Mouse (Mus musculus) kidney, embryonic 14.5 days (tissue): ENCODE measurements around the gene Tctn1. TPM values are rescaled to one million over a fixed set of nuclear protein-coding genes. Genes with fewer than 3 reads are reported as not detected.

Experiments used
- ATAC-seq: fragments of 200-750 bp; cut with Nextera tagmentation; 2 replicates; pipeline ENCODE4 v1.8.0; 2017; ENCODE audit warnings: moderate number of reproducible peaks, mild to moderate bottlenecking, moderate TSS enrichment, moderate library complexity; ENCODE audit not compliant: low FRiP score, low TSS enrichment
- H3K27ac ChIP-seq: fragments of 300-500 bp; sonication (generic); 2 replicates; pipeline ENCODE4 v1.5.1; 2014; ENCODE audit warnings: low read depth, mild to moderate bottlenecking, low read length, moderate library complexity, mixed read lengths
- H3K27me3 ChIP-seq: fragments of 300-500 bp; sonication (generic); 2 replicates; pipeline ENCODE4 v1.6.1; 2014; ENCODE audit warnings: mild to moderate bottlenecking, low read length; ENCODE audit not compliant: control insufficient read depth, insufficient read depth
- H3K36me3 ChIP-seq: fragments of 300-500 bp; sonication (generic); 2 replicates; pipeline ENCODE4 v1.6.1; 2014; ENCODE audit warnings: low read length, mixed read lengths; ENCODE audit not compliant: control insufficient read depth, insufficient read depth
- H3K4me1 ChIP-seq: fragments of 300-500 bp; sonication (generic); 2 replicates; pipeline ENCODE4 v1.6.1; 2014; ENCODE audit warnings: low read length, mixed read lengths; ENCODE audit not compliant: control insufficient read depth, insufficient read depth
- H3K4me2 ChIP-seq: fragments of 300-500 bp; sonication (generic); replicated peaks from 2 replicates; pipeline ENCODE4 v1.6.1; 2014; ENCODE audit warnings: low read depth, mild to moderate bottlenecking, low read length
- H3K4me3 ChIP-seq: fragments of 300-500 bp; sonication (generic); 2 replicates; pipeline ENCODE4 v1.5.1; 2014; ENCODE audit warnings: mild to moderate bottlenecking, low read length
- H3K9ac ChIP-seq: fragments of 300-500 bp; sonication (generic); 2 replicates; pipeline ENCODE4 v1.6.1; 2014; ENCODE audit warnings: low read depth, mild to moderate bottlenecking, low read length, moderate library complexity
- H3K9me3 ChIP-seq: fragments of 300-500 bp; sonication (generic); 2 replicates; pipeline ENCODE4 v1.6.1; 2016; ENCODE audit warnings: low read length; ENCODE audit not compliant: control insufficient read depth
- WGBS: fragments of 180-500 bp; shearing (Covaris S2); extraction: QIAGEN DNeasy Blood & Tissue Kit; methylation state at CpG from one replicate; pipeline ENCODE4 v1.1.7; 2014; 5-methylcytosine and 5-hydroxymethylcytosine counted together
- polyA plus RNA-seq: library from polyadenylated mRNA; unstranded; fragments of >200 nt; fragmentation: Nextera tagmentation; extraction: Ambion mirVana; gene quantifications from 2 replicates; pipeline ENCODE4 v1.2.1, GENCODE M21; 2014

Tctn1 gene
- polyA plus RNA-seq, 1 experiment from 2014 or later: 9.8 TPM

DNA sequence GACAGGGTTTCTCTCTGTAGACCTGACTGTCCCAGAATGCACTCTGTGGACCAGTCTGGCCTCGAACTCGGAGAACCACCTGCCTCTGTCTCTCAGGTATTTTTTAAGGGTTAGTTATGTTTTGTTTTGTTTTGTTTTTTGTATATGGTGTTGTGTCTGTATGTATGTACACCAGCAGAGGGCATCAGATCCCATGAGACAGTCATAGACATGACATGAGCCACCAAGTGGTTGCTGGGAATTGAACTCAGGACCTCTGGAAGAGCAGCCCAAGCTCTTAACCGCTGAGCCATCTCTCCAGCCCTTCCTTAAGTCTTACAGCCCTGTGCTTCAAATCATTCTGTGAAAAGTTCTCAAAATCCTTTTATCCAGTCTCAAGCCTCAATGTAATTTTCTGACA, 927 bp upstream of the Tctn1 start:
- no peak for ATAC-seq
- Histone ChIP-seq H3K36me3 (peaks cover 7% of the 10 kb centered on the region; the same call in 1 of the 2 replicates), H3K9me3 (no peaks in the 10 kb centered on the region), H3K27me3 (no peaks in the 10 kb centered on the region), H3K4me2 (no peak overlapping the region), H3K27ac (no peak overlapping the region), H3K4me3 (no peak overlapping the region), H3K4me1 (peaks cover 7% of the 10 kb centered on the region; the same call in 1 of the 2 replicates), H3K9ac (no peak overlapping the region)
- WGBS: 75% methylated on average over 3 of the region's 3 CpGs

DNA sequence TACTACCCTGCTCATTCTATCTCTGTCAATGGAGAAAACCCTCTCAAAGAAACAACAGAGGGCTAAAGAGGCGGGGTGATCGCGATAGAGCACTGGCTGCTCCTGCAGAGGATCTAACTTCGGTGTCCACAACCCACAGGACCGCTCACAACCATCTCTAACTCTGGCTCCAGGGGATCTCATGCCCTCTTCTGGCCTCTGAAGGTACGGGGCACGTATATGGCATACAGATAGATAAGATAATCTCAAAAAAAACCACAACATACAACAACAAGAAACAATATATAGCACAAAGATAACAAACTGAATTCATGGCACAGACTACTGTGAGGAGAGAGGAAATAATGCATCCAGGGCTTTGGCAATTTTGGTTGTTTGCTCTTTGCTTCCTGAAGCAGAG, 2.2 kb downstream of the Tctn1 start:
- H3K4me3 ChIP-seq: no peak overlapping the region
- no peak for ATAC-seq
- no peak overlapping the region for H3K9ac ChIP-seq
- no peaks in the 10 kb centered on the region for H3K9me3 ChIP-seq
- H3K36me3 ChIP-seq: peaks cover 31% of the 10 kb centered on the region
- H3K27ac ChIP-seq: no peak overlapping the region
- WGBS: 53% methylated on average over 7 of the region's 7 CpGs
- H3K4me1 ChIP-seq: peaks cover 7% of the 10 kb centered on the region; the same call in 1 of the 2 replicates
- no peak overlapping the region for H3K4me2 ChIP-seq
- no peaks in the 10 kb centered on the region for H3K27me3 ChIP-seq

DNA sequence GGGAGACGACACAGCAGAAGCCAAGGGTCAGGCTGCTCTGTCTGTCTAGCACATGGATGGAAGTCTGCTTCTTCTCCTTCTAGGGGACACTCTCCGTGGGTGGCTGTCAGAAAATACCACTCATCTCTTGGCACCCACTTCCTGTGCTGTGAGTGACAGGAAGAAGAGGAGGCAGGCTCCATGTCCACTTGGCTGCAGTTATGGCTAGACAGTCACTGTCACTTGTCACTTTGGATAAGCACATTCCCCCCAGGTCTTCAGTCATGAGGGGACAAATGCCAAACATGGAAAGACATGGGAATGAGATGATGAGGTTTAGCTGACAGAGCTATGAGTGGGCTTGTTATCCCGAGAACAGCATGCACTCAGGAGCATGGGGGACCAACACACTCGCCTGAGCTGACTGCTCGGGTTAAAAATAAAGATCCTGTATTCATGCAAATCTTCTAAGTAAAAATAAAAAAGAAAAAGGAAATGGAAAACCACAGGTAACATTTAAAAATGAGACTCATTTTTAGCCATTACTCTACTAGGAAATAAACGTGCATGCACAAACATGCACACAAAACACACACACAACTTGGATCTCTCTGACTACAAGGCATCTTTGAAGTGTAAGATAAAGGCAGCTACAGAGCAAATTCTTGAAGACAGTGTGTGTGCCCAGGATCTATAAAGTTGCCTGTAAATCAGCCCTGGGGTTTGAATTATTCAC, 6.1 kb downstream of the Tctn1 start:
- no peak for ATAC-seq
- WGBS: 80% methylated on average over 6 of the region's 6 CpGs
- no peaks in the 10 kb centered on the region for H3K9me3 ChIP-seq

DNA sequence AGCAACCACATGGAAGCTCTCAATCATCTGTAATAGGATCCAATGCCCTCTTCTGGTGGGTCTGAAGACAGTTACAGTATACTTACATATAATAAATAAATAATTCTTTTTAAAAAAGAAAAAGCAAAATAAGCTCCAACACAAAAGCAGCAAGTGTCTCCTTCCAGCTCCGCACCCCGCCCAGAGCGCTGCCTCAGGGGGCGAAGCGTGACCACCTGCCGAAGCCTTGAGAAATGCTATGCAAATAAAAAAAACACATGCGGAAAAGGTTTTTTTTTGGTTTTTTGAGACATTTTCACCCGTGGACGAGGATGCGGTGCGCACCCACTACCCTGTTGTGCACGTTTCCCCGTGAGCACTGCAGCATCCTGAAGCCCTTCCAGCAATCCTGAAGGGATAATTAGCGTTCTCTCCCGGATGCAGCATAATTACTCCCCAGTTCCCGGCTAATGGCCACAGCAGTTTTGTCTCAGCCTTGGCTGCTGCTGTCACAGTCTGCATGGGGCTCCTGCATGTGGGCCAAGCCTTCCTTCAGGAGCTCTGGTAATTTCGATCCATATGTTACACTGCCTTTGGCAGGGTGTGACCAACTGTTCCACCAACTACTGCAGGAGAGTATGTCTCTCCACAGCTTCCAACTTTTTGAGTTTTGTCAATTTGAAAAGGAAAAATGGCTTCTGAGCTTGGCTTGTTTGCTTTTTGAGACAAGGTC, 12.2 kb downstream of the Tctn1 start:
- peaks cover 60% of the 10 kb centered on the region for H3K36me3 ChIP-seq
- 82% methylated on average over 17 of the region's 17 CpGs for WGBS
- H3K27ac ChIP-seq: no peak overlapping the region
- no peaks in the 10 kb centered on the region for H3K27me3 ChIP-seq
- no peak overlapping the region for H3K4me2 ChIP-seq
- no peak for ATAC-seq
- H3K4me3 ChIP-seq: no peak overlapping the region
- no peaks in the 10 kb centered on the region for H3K4me1 ChIP-seq
- no peak overlapping the region for H3K9ac ChIP-seq
- no peaks in the 10 kb centered on the region for H3K9me3 ChIP-seq

More for the DNA sequence above, 6.1 kb downstream of the Tctn1 start:
- H3K4me1 ChIP-seq: peaks cover 3% of the 10 kb centered on the region; the same call in 1 of the 2 replicates
- H3K36me3 ChIP-seq: peaks cover 64% of the 10 kb centered on the region
- no peak overlapping the region for H3K27ac ChIP-seq
- H3K27me3 ChIP-seq: no peaks in the 10 kb centered on the region
- no peak overlapping the region for H3K9ac ChIP-seq
- H3K4me2 ChIP-seq: no peak overlapping the region
- H3K4me3 ChIP-seq: no peak overlapping the region

DNA sequence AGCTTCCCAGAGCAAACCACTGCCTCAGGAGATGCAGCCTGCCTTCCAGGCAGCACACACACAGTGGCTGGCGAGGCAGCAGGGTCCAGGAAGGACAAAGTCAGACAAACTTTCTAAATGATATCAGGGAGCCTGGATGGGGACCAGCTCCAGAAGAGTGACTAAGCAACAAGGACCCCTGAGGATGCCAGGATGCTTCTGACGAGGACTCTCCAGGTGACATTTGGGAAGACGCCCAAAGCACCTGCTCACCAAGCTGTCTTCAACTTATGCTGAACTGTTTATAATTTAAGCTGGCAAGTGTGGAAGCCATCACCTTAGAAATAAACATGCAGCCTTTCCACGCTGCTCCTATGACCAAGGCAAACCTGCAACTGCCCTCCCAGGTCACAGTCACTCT, 15.0 kb downstream of the Tctn1 start:
- no peaks in the 10 kb centered on the region for H3K9me3 ChIP-seq
- no peaks in the 10 kb centered on the region for H3K27me3 ChIP-seq
- H3K4me2 ChIP-seq: no peak overlapping the region
- no peak overlapping the region for H3K9ac ChIP-seq
- WGBS: 89% methylated on average over 4 of the region's 4 CpGs
- no peak overlapping the region for H3K27ac ChIP-seq
- no peaks in the 10 kb centered on the region for H3K4me1 ChIP-seq
- H3K4me3 ChIP-seq: no peak overlapping the region
- H3K36me3 ChIP-seq: peaks cover 35% of the 10 kb centered on the region
- no peak for ATAC-seq

DNA sequence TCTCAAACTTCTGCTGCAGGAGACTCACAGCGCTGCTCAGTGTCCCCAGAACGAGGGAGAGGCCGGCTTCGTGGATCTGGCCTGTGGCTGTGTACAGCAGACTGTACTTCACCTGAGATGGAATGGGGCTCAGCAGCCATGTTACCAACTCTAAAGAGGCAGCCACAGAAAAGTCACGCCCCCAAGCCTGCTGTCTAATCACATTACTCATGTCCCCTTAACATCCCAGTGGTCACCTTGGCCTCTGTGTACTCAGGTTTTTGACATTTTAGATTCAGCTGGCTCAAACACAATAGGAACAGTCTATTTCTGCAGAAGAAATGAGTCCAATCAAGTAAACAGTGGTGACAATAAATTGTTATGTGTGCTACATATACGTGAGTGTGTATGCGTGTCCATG, 16.3 kb downstream of the Tctn1 start:
- H3K4me2 ChIP-seq: no peak overlapping the region
- H3K27ac ChIP-seq: no peak overlapping the region
- no peaks in the 10 kb centered on the region for H3K4me1 ChIP-seq
- 93% methylated on average over 7 of the region's 7 CpGs for WGBS
- no peaks in the 10 kb centered on the region for H3K9me3 ChIP-seq
- H3K4me3 ChIP-seq: no peak overlapping the region
- peaks cover 28% of the 10 kb centered on the region for H3K36me3 ChIP-seq
- no peak for ATAC-seq
- no peaks in the 10 kb centered on the region for H3K27me3 ChIP-seq
- H3K9ac ChIP-seq: no peak overlapping the region

DNA sequence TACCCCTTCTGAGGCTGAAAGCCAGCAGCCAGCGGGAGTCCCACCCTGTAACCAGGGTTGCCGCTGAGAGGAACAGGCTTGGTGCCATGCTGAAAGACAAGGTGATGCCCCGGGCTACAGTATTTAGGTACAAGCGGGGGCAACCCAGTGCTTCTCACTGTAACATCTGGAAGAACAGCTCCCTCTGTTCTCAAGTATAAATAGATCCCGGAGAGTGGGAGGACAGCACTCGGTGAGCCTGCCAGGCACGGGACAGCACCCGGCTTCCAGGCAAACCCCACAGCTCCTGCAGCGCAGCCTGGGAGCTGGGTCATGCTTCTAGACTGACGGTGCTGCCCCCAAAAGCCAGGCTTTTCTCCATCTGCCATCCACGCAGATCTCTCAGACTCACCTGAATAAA, 16.7 kb downstream of the Tctn1 start:
- Histone ChIP-seq H3K36me3 (peaks cover 28% of the 10 kb centered on the region), H3K9me3 (no peaks in the 10 kb centered on the region), H3K4me1 (no peaks in the 10 kb centered on the region), H3K27ac (no peak overlapping the region), H3K4me2 (no peak overlapping the region), H3K27me3 (no peaks in the 10 kb centered on the region), H3K9ac (no peak overlapping the region), H3K4me3 (no peak overlapping the region)
- no peak for ATAC-seq
- WGBS: 78% methylated on average over 11 of the region's 11 CpGs

DNA sequence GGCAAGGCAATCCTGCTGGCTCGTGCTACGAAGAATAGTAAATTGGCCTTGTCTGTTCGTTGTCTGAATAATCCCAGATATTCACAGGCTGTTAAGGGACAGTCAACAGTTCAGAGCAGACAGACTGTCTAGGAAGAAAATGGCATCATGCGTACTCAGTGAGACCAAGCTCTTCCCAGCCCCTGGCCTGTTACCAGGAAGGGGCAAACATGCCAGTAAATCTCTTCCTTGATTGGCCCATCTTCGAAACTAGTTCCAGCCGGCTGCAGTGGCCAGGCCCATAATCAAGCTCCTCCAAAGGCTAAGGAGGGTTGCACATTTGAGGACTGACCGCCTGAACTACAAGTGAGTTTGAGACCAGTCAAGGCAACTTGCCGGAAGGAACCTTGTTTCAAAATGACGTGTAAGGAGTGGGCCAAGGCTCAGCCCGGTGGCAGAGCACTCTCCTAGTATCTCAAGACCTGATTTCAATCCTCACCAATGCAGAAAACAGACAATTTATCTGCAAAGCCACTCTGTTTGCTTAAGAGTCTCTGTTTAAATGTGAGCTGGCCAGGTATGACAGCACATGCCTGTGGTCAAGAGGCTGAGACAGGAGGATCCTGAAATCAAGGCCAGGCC, 17.6 kb downstream of the Tctn1 start:
- no peak overlapping the region for H3K9ac ChIP-seq
- ATAC-seq: no peak
- H3K36me3 ChIP-seq: peaks cover 27% of the 10 kb centered on the region
- H3K27ac ChIP-seq: no peak overlapping the region
- H3K9me3 ChIP-seq: no peaks in the 10 kb centered on the region
- no peaks in the 10 kb centered on the region for H3K27me3 ChIP-seq
- no peak overlapping the region for H3K4me3 ChIP-seq
- H3K4me2 ChIP-seq: no peak overlapping the region
- WGBS: 75% methylated on average over 10 of the region's 10 CpGs
- no peaks in the 10 kb centered on the region for H3K4me1 ChIP-seq

DNA sequence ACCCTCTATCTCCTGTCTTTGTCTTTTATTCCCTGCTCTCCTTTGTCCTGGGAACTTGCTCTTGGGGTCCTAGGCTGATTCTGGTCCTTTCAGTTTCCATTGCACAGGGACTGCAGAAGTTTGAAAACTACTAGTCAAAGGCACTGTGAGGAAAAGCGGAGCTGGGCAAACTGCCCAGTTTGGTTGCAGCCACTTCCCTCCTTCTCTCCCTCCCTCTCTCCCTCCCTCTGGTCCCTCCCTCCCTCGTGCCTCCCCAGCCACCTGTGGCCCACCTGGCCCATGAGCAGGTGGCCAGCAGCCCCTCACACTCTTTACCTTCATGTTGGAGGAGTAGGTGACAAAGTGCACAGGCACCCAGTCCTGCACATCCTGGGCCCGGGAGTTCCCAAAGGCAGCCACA, 19.1 kb downstream of the Tctn1 start:
- no peak overlapping the region for H3K27ac ChIP-seq
- no peak overlapping the region for H3K4me2 ChIP-seq
- no peak overlapping the region for H3K4me3 ChIP-seq
- no peak for ATAC-seq
- no peaks in the 10 kb centered on the region for H3K27me3 ChIP-seq
- 63% methylated on average over 3 of the region's 3 CpGs for WGBS
- no peaks in the 10 kb centered on the region for H3K4me1 ChIP-seq
- no peaks in the 10 kb centered on the region for H3K9me3 ChIP-seq
- peaks cover 36% of the 10 kb centered on the region for H3K36me3 ChIP-seq
- H3K9ac ChIP-seq: no peak overlapping the region
